Mouse (Mus musculus) midbrain, embryonic 16.5 days (tissue): ENCODE results near the gene Gm2174. TPM values are rescaled to one million over a fixed set of nuclear protein-coding genes. Genes with fewer than 3 reads are reported as not detected.

Experiments
- ATAC-seq: fragments of 200-750 bp; cut with Nextera tagmentation; 2 replicates; pipeline ENCODE4 v1.8.0; 2017; ENCODE audit warnings: moderate TSS enrichment
- H3K27ac ChIP-seq: fragments of 300-500 bp; sonication (generic); 2 replicates; pipeline ENCODE4 v1.5.1; 2014; ENCODE audit warnings: mild to moderate bottlenecking, low read length, mixed read lengths
- H3K27me3 ChIP-seq: fragments of 300-500 bp; sonication (generic); 2 replicates; pipeline ENCODE4 v1.6.1; 2014; ENCODE audit warnings: low read depth, low read length, mixed read lengths; ENCODE audit not compliant: control insufficient read depth, insufficient read depth
- H3K36me3 ChIP-seq: fragments of 300-500 bp; sonication (generic); 2 replicates; pipeline ENCODE4 v1.6.1; 2014; ENCODE audit warnings: mild to moderate bottlenecking, low read length, moderate library complexity, mixed read lengths; ENCODE audit not compliant: control insufficient read depth, insufficient read depth
- H3K4me1 ChIP-seq: fragments of 300-500 bp; sonication (generic); 2 replicates; pipeline ENCODE4 v1.6.1; 2014; ENCODE audit warnings: mild to moderate bottlenecking, low read length, mixed read lengths; ENCODE audit not compliant: control insufficient read depth, insufficient read depth
- H3K4me2 ChIP-seq: fragments of 300-500 bp; sonication (generic); 2 replicates; pipeline ENCODE4 v1.6.1; 2014; ENCODE audit warnings: mild to moderate bottlenecking, low read length, mixed read lengths
- H3K4me3 ChIP-seq: fragments of 300-500 bp; sonication (generic); 2 replicates; pipeline ENCODE4 v1.5.1; 2014; ENCODE audit warnings: low read depth, mild to moderate bottlenecking, low read length, moderate library complexity, mixed read lengths
- H3K9ac ChIP-seq: fragments of 300-500 bp; sonication (generic); 2 replicates; pipeline ENCODE4 v1.6.1; 2014; ENCODE audit warnings: low read depth, low read length, mixed read lengths
- H3K9me3 ChIP-seq: fragments of 300-500 bp; sonication (generic); replicated peaks from 2 replicates; pipeline ENCODE4 v1.6.1; 2014; ENCODE audit warnings: mild to moderate bottlenecking, low read length, mixed read lengths; ENCODE audit not compliant: control insufficient read depth, poor library complexity, severe bottlenecking
- WGBS: fragments of 180-500 bp; shearing (Covaris S2); extraction: QIAGEN DNeasy Blood & Tissue Kit; methylation state at CpG from one replicate; pipeline ENCODE4 v1.1.7; 2014; 5-methylcytosine and 5-hydroxymethylcytosine counted together
- polyA plus RNA-seq: library from polyadenylated mRNA; unstranded; fragments of >200 nt; fragmentation: Nextera tagmentation; extraction: Ambion mirVana; gene quantifications from 2 replicates; pipeline ENCODE4 v1.2.1, GENCODE M21; 2015

Gm2174 gene
- not detected in 2 replicates for polyA plus RNA-seq

DNA sequence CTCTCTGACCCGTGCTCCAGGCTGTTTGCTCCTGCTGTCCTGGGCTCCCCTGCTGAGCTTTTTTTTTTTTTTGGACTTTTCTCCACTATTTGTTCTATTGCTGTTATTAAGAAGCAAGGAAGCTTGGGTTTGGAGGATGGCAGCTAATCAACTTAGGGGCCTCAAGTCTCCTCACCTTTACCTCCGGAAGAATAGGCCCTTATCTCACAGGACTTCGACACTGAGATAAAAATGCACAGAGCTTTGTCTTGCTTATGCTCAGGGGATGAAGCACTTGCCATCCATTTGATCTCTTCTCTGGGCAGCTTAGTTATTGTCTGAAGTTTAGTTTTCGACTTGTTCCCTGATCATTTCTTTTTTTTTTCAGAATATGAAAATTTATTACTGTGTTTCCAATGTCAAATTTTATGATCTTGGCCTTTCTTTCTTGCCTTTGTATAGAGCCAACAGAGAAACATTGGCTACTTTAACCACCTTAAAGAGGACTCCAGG is at the start of gene Gm2174:
TSS of gene Gm2174 (plus strand) at position 442 of the 492 bp plus-strand sequence.
- H3K4me3 ChIP-seq, result no peak within 1 kb of the TSS
- H3K4me2 ChIP-seq, result no peak within 1 kb of the TSS
- no peak within 1 kb of the TSS for H3K27ac ChIP-seq
- no peak for ATAC-seq
- 76% methylated on average over 4 of the region's 4 CpGs for WGBS
- H3K9me3 ChIP-seq, result no peaks in the 10 kb centered on the region
- no peaks in the 10 kb centered on the region for H3K36me3 ChIP-seq
- H3K9ac ChIP-seq, result no peak within 1 kb of the TSS
- H3K27me3 ChIP-seq, result no peaks in the 10 kb centered on the region
- no peaks in the 10 kb centered on the region for H3K4me1 ChIP-seq

DNA sequence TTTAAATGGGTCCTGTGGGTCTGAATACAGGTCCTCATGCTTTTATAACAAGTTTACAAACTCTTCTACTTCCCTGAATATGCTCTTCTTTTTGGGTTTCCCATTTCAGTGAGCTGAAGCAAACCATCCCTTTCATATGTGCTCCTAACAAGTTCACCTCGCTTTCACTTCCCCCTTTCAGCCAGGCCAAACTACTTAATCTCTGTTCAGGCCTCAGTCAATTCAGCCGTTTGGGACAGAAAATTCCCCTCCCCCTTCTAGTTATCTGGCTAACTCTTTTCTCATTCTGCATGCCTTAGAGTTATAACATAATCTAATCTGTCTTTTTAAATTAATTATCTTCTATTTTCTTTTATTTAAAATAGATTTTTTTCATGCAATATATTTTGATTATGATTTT is 43.1 kb upstream of the Gm2174 start:
- Histone ChIP-seq H3K4me1 (no peaks in the 10 kb centered on the region), H3K9ac (no peak overlapping the region), H3K4me3 (no peak overlapping the region), H3K27me3 (no peaks in the 10 kb centered on the region), H3K27ac (no peak overlapping the region), H3K36me3 (no peaks in the 10 kb centered on the region), H3K9me3 (no peaks in the 10 kb centered on the region), H3K4me2 (no peak overlapping the region)
- WGBS, result 34% methylated on average over 2 of the region's 2 CpGs
- ATAC-seq, result no peak

DNA sequence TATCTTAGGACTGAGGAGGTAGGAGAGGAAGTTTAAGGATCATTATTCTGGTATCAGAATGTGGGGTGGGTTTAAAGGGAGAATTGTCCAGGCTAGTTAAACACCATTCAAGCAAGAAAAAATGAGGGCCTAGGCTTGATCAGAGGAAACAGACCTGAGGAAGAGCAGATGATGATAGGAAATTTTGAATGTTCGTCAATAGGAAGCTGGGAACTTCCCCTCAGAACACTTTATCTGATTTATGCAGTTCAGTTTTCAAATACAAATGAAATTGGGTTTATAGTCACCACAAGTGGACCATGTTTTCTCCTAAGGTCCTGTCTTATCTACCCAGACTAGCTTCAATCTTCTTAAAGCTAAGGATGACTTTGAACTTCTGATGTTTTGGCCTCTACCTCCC is 42.3 kb upstream of the Gm2174 start:
- Histone ChIP-seq H3K36me3 (no peaks in the 10 kb centered on the region), H3K4me1 (no peaks in the 10 kb centered on the region), H3K4me3 (no peak overlapping the region), H3K27ac (no peak overlapping the region), H3K4me2 (no peak overlapping the region), H3K9me3 (no peaks in the 10 kb centered on the region), H3K9ac (no peak overlapping the region), H3K27me3 (no peaks in the 10 kb centered on the region)
- 74% methylated on average over 1 of the region's 1 CpGs for whole genome bisulfite sequencing
- ATAC-seq, result no peak

DNA sequence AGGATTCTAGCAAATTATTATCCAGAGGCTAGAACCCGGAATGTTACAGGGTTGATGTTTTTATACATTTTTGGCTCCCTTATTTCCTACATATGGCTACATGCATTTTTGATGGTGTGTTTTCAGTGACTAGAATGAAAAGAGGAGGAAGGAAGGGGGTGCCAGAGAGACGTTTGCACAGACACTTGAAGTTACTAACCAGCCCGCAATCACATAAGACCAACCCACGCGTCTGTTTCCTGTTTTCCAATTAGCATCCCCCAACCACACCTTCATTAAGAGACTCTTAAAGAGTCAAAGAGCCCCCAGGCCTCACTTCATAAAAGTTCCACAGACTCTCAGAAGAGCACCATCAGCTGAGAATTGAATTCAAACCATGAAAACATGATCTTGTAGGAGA is 41.6 kb upstream of the Gm2174 start:
- no peak for ATAC-seq
- Histone ChIP-seq H3K4me3 (no peak overlapping the region), H3K36me3 (no peaks in the 10 kb centered on the region), H3K27ac (no peak overlapping the region), H3K9ac (no peak overlapping the region), H3K27me3 (no peaks in the 10 kb centered on the region), H3K4me1 (no peaks in the 10 kb centered on the region), H3K4me2 (no peak overlapping the region), H3K9me3 (no peaks in the 10 kb centered on the region)
- WGBS, result 70% methylated on average over 5 of the region's 5 CpGs

DNA sequence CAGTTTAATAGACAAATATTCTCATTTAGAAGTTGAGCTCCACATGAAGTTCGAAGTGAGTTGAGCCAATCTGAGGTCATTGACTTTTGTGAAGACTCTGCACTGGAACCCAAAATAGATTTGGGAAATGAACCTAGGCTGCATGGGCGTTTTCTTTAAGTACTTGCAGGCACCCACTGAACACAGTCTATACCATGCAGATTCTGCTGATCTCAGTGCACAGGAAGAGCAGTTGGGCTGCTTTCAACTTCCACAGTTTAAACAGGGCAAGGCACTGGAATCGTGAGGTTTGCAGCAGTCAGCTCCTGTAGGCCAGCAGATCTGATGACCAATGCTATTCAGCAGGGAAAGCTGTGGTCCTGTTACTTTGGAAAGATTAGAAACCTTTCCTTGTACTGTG is 31.5 kb upstream of the Gm2174 start:
- WGBS, result 75% methylated on average over 3 of the region's 3 CpGs
- no peak overlapping the region for H3K27ac ChIP-seq
- no peaks in the 10 kb centered on the region for H3K9me3 ChIP-seq
- no peaks in the 10 kb centered on the region for H3K27me3 ChIP-seq
- no peaks in the 10 kb centered on the region for H3K4me1 ChIP-seq
- no peak for ATAC-seq
- H3K4me2 ChIP-seq, result no peak overlapping the region
- H3K36me3 ChIP-seq, result no peaks in the 10 kb centered on the region
- H3K9ac ChIP-seq, result no peak overlapping the region
- H3K4me3 ChIP-seq, result no peak overlapping the region

DNA sequence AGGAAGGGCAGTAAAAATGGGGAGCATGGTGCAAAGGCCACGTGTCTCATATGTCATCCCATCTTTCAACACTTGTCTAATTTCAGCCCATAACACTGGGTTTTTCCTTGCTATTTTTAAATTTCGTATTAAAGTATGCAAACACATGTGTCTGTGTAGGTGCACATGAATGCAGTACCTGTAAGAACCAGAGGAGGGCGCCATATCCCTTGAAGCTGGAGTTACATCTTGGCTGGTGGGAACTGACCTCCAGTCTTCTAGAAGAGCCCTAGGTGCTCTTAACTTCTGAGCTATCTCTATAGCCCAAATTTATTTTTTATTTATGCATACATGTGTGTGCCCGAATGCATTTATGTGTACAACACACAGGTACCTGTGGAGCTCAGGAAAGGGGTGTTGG is 30.2 kb upstream of the Gm2174 start:
- H3K4me2 ChIP-seq, result no peak overlapping the region
- H3K4me3 ChIP-seq, result no peak overlapping the region
- H3K9ac ChIP-seq, result no peak overlapping the region
- no peak overlapping the region for H3K27ac ChIP-seq
- no peaks in the 10 kb centered on the region for H3K9me3 ChIP-seq
- no peaks in the 10 kb centered on the region for H3K27me3 ChIP-seq
- ATAC-seq, result no peak
- no peaks in the 10 kb centered on the region for H3K36me3 ChIP-seq
- H3K4me1 ChIP-seq, result no peaks in the 10 kb centered on the region
- WGBS, result 73% methylated on average over 4 of the region's 4 CpGs

DNA sequence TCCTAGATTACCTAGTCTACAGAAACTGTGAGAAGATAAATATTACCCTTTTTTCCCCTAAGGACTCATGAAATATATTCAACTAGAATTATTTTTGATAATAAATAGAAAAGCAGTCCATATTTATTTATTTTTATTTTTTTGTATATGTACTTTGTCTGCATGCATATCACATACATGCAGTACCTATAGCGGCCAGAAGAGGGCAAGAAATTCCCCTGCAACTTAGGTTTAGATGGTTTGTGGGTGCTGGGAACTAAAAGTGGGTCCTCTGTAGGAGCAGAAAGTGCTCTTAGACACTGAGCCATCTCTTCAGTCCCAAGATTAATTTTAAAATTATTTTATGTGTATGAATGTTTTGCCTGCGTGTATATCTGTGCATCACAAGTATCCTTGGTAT is 17.2 kb upstream of the Gm2174 start:
- H3K4me3 ChIP-seq, result no peak overlapping the region
- WGBS, result 49% methylated on average over 2 of the region's 2 CpGs
- no peak for ATAC-seq

DNA sequence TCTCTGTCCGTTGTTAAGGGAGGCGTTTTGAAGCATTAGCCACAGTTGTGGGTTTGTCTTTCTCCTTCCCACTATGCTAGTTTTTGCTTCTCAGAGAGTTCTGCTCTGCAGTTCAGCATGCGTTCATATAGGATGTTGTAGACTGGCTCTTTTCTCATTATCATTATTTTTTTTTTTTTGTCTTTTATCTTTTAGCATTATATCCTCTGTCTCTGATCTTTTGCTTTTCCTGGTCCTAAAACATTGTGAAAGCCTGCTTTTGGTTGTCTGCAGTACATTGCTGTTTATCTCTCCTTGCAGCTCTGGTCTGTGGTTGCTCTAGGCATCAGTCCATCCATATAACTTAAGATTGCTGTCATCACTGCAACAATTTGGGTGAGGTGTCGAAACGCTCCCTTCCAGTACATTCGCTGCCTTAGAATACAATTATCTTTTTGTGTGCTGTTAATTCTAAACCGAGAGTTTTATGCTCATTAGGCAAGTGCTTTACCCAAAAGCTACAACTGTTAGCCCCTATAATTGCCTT is 11.9 kb upstream of the Gm2174 start:
- no peak for ATAC-seq
- Histone ChIP-seq H3K4me2 (no peak overlapping the region), H3K9ac (no peak overlapping the region), H3K27me3 (no peaks in the 10 kb centered on the region), H3K27ac (no peak overlapping the region), H3K4me1 (no peaks in the 10 kb centered on the region), H3K4me3 (no peak overlapping the region), H3K36me3 (no peaks in the 10 kb centered on the region), H3K9me3 (no peaks in the 10 kb centered on the region; the same call in 1 of the 2 replicates)
- WGBS, result 72% methylated on average over 7 of the region's 7 CpGs

More for the DNA sequence above, 17.2 kb upstream of the Gm2174 start:
- H3K27ac ChIP-seq, result no peak overlapping the region
- H3K27me3 ChIP-seq, result no peaks in the 10 kb centered on the region
- no peak overlapping the region for H3K4me2 ChIP-seq
- no peak overlapping the region for H3K9ac ChIP-seq
- no peaks in the 10 kb centered on the region; the same call in 1 of the 2 replicates for H3K9me3 ChIP-seq
- no peaks in the 10 kb centered on the region for H3K36me3 ChIP-seq
- H3K4me1 ChIP-seq, result no peaks in the 10 kb centered on the region

DNA sequence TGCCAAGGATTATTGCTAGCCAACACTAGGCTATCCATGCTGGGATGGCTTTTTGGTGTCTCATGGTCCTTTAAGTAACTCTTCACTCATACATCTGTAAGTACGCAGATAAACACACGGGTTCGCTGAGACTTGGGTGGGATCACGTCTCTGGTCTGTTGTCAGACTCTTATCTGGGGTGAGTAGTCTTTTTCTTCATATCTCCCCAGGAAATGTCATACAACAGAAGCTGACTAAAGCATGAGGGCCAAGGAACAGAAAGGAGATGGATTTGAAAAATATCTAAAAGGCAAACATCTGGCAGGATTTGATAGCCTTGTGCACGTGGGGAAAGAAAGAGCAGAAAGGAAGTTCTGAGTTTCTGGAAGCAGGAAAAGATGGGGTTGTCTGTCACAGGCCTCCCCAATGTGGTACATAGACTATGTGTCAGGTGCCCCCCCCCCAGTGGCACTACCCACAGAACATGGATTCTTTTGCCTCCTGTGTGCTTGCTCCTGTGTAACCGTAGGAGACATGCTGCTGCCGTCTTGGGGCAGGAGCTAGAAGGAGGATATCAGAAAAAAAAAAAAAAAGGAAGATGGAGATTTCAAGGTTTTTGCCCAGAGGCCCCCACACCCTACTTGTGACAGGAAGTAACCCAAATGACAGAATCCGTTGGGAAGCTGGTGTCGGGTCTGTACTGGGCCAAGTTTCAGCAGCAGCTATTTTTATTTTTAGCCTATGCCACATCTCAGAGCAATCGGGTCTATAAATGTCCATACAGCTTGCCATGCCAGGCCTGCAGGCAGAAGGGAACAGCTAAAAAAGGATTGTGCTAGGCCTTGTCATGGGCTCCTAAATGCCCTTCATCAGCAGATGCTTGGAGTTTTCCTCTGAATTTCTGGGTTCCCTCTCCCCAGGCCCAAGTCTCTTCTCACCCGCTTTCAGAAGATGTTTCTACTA is 1.0 kb upstream of the Gm2174 start:
- no peak overlapping the region for H3K4me3 ChIP-seq
- H3K27ac ChIP-seq, result no peak overlapping the region
- ATAC-seq, result no peak
- no peaks in the 10 kb centered on the region for H3K4me1 ChIP-seq
- H3K36me3 ChIP-seq, result no peaks in the 10 kb centered on the region
- no peak overlapping the region for H3K4me2 ChIP-seq
- H3K9ac ChIP-seq, result no peak overlapping the region
- 85% methylated on average over 11 of the region's 11 CpGs for WGBS
- no peaks in the 10 kb centered on the region for H3K27me3 ChIP-seq
- H3K9me3 ChIP-seq, result no peaks in the 10 kb centered on the region
